Mouse (Mus musculus) liver, embryonic 15.5 days (tissue): ENCODE data around the gene Abcb8. TPM values are rescaled to one million over a fixed set of nuclear protein-coding genes. Genes with fewer than 3 reads are reported as not detected.

ENCODE experiments used
- ATAC-seq: fragments of 200-750 bp; cut with Nextera tagmentation; 2 replicates; pipeline ENCODE4 v1.8.0; 2017; ENCODE audit warnings: moderate number of reproducible peaks, mild to moderate bottlenecking, moderate library complexity; ENCODE audit not compliant: insufficient read depth
- H3K27ac ChIP-seq: fragments of 300-500 bp; sonication (generic); replicated peaks from 2 replicates; pipeline ENCODE4 v1.5.1; 2015; ENCODE audit warnings: mild to moderate bottlenecking, inconsistent platforms
- H3K27me3 ChIP-seq: fragments of 300-500 bp; sonication (generic); 2 replicates; pipeline ENCODE4 v1.6.1; 2015; ENCODE audit warnings: mild to moderate bottlenecking, inconsistent platforms
- H3K36me3 ChIP-seq: fragments of 300-500 bp; sonication (generic); replicated peaks from 2 replicates; pipeline ENCODE4 v1.6.1; 2015; ENCODE audit warnings: moderate library complexity, mild to moderate bottlenecking, inconsistent platforms
- H3K4me1 ChIP-seq: fragments of 300-500 bp; sonication (generic); replicated peaks from 2 replicates; pipeline ENCODE4 v1.6.1; 2015; ENCODE audit warnings: inconsistent platforms
- H3K4me2 ChIP-seq: fragments of 300-500 bp; sonication (generic); 2 replicates; pipeline ENCODE4 v1.6.1; 2015; ENCODE audit warnings: moderate library complexity, mild to moderate bottlenecking, inconsistent platforms
- H3K4me3 ChIP-seq: fragments of 300-500 bp; sonication (generic); replicated peaks from 2 replicates; pipeline ENCODE4 v1.5.1; 2015; ENCODE audit warnings: mild to moderate bottlenecking, inconsistent platforms
- H3K9ac ChIP-seq: fragments of 300-500 bp; sonication (generic); 2 replicates; pipeline ENCODE4 v1.6.1; 2015; ENCODE audit warnings: moderate library complexity, mild to moderate bottlenecking, inconsistent platforms
- H3K9me3 ChIP-seq: fragments of 300-500 bp; sonication (generic); replicated peaks from 2 replicates; pipeline ENCODE4 v1.6.1; 2016; ENCODE audit warnings: inconsistent platforms
- WGBS: fragments of 180-500 bp; shearing (Covaris S2); methylation state at CpG from one replicate; pipeline ENCODE4 v1.1.7; 2015; ENCODE audit warnings: mixed read lengths; ENCODE audit not compliant: insufficient replicate concordance; 5-methylcytosine and 5-hydroxymethylcytosine counted together
- polyA plus RNA-seq: library from polyadenylated mRNA; unstranded; fragments of >200 nt; fragmentation: Nextera tagmentation; extraction: Ambion mirVana; gene quantifications from 2 replicates; pipeline ENCODE4 v1.2.1, GENCODE M21; 2015

Abcb8 gene
- polyA plus RNA-seq, 1 experiment from 2014 or later: 25.6 TPM

DNA sequence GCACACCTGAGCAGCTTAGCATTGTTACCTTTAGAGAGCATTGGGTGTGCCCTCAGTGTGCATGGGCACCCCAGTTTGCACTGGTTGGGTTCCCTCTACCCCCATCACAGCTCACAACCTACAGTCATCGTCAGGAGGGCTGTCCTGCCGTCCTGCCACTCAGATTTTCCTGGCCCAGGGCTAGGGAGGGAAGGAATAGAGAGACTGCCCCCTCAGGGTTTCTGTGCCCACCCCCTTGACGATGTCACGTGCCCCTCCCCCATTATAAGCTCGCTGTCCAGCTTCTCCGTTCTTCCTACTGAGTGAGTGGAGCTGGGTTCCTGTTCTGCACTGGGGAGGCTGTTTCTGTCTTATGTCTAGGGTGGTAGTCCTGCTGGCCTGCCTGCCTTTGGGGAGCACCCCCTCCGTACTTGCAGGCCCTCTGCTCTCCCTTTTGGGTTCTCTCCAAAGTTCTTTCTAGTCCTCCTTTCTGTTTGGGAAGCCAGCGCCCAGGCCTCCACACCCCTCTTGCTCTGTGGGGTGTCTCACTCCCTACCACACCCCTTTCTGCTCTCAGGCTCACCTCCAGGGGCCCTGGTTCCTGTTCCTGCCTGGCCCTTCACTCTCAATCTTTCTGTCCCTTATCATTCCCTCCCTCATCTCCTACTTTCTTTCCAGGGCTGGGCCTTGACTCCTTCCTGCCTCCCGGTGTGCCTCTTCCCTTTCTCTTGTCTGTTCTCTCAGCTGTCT lies 33.3 kb downstream of the Abcb8 start:
- Histone ChIP-seq H3K27ac (no peak overlapping the region), H3K9me3 (no peaks in the 10 kb centered on the region), H3K4me3 (peak overlapping the region; percentile 73; the same call in 1 of the 2 replicates), H3K27me3 (peaks cover 16% of the 10 kb centered on the region), H3K4me2 (peak overlapping the region; percentile 93), H3K36me3 (peaks cover 23% of the 10 kb centered on the region), H3K4me1 (peaks cover 56% of the 10 kb centered on the region), H3K9ac (no peak overlapping the region)
- ATAC-seq: no peak
- 15% methylated on average over 9 of the region's 9 CpGs for WGBS

DNA sequence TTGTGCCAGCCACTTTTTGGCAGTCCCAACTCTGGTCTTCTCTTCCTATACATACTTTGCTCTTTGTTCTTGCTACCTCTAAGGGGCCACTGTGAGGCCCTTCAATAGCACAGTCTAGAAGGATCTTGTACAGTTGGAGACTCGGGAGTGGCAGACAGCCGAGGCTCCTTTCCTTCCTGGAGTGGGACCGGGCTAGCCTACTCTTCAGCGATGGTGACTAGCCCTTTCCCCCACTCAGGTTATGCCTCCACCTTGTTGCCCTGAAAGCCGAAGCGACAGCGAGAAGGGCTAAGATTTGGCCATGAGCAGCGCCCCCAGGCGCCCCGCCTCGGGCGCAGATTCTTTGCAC lies 33.8 kb downstream of the Abcb8 start:
- Histone ChIP-seq H3K27me3 (peaks cover 16% of the 10 kb centered on the region), H3K27ac (no peak overlapping the region), H3K9ac (no peak overlapping the region), H3K4me2 (peak overlapping the region; percentile 93; the same call in 1 of the 2 replicates), H3K4me3 (no peak overlapping the region), H3K4me1 (peaks cover 56% of the 10 kb centered on the region), H3K9me3 (no peaks in the 10 kb centered on the region), H3K36me3 (peaks cover 28% of the 10 kb centered on the region)
- no peak for ATAC-seq
- WGBS: 37% methylated on average over 12 of the region's 12 CpGs

DNA sequence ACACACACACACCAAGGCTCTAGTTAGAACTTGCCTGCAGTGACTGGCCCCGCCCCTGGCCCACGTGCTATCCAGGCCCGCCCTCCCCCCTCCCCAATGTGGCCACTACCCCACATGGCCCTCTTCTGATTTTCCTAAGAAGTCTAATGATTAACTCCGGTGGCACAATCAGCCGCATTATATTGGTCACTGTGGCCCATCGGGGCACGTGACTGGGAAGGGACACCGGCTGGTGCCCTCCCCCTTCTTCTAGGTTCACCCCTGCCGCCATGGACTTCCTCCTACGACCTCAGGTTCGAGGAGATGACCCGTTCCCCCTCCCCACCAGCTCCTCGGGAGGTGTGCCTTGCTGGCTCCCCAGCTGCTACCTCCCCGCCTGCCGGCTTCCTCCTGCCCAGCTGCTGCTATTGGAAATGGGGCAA lies 34.5 kb downstream of the Abcb8 start:
- no peak for ATAC-seq

DNA sequence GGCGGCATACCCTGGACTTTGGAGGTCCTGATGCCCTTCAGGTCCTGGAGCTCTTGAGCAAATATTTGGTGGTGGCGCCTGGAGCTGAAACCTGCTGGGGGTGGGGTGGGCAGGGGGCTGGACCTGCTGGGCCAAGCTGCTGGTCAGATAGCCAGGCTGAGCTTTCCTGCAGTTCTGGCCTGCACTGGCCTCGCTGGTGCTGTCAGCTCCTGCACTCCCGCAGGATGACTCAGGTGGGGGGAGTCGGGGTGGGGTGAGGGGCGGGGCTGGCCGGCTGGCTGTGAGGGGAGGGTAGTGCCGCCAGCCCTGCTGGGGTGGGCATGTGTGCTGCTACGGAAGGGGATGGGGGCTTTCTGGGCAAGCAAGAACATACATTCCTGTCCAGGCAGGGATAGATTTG lies 35.1 kb downstream of the Abcb8 start:
- peaks cover 48% of the 10 kb centered on the region for H3K4me1 ChIP-seq
- H3K27ac ChIP-seq: 0 out of 2 replicates have a peak overlapping the region, but pooled peaks have one; percentile 24
- no peaks in the 10 kb centered on the region for H3K9me3 ChIP-seq
- peaks cover 42% of the 10 kb centered on the region for H3K36me3 ChIP-seq
- no peak for ATAC-seq
- peak overlapping the region; percentile 39 for H3K4me3 ChIP-seq
- H3K4me2 ChIP-seq: peak overlapping the region; percentile 54
- no peak overlapping the region for H3K9ac ChIP-seq
- H3K27me3 ChIP-seq: peaks cover 16% of the 10 kb centered on the region
- WGBS: 31% methylated on average over 9 of the region's 9 CpGs

More for the DNA sequence above, 34.5 kb downstream of the Abcb8 start:
- 8% methylated on average over 15 of the region's 15 CpGs for WGBS
- Histone ChIP-seq H3K4me1 (peaks cover 50% of the 10 kb centered on the region), H3K4me2 (peak overlapping the region; percentile 54), H3K4me3 (peak overlapping the region; percentile 39), H3K9me3 (no peaks in the 10 kb centered on the region), H3K27me3 (peaks cover 16% of the 10 kb centered on the region), H3K9ac (peak overlapping the region; percentile 23; the same call in 1 of the 2 replicates), H3K27ac (0 out of 2 replicates have a peak overlapping the region, but pooled peaks have one; percentile 24), H3K36me3 (peaks cover 35% of the 10 kb centered on the region)

DNA sequence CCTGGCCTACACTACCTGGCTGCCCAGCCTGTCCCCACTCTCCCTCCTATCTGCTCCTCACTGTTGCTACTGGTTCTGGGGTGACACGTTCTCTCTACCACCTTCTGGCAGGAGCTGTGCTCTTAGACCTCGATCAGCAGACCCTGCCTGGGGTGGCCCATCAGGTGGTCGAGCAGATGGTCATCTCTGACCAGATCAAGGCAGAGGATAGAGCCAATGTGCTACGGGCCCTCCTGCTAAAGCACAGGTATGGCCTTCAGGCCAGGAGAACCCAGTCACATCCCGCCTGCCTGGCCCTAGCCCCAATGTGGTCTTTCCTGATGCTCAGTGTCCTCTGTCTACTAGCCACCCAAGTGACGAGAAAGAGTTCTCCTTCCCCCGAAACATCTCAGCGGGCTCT lies 40.5 kb downstream of the Abcb8 start:
- no peak overlapping the region for H3K4me3 ChIP-seq
- no peak overlapping the region for H3K4me2 ChIP-seq
- 0 out of 2 replicates have a peak, but pooled peaks cover under 1% of the 10 kb centered on the region for H3K4me1 ChIP-seq
- WGBS: 69% methylated on average over 8 of the region's 8 CpGs
- H3K9me3 ChIP-seq: no peaks in the 10 kb centered on the region
- H3K27ac ChIP-seq: no peak overlapping the region
- H3K36me3 ChIP-seq: peaks cover 82% of the 10 kb centered on the region
- no peaks in the 10 kb centered on the region for H3K27me3 ChIP-seq
- no peak for ATAC-seq
- no peak overlapping the region for H3K9ac ChIP-seq

DNA sequence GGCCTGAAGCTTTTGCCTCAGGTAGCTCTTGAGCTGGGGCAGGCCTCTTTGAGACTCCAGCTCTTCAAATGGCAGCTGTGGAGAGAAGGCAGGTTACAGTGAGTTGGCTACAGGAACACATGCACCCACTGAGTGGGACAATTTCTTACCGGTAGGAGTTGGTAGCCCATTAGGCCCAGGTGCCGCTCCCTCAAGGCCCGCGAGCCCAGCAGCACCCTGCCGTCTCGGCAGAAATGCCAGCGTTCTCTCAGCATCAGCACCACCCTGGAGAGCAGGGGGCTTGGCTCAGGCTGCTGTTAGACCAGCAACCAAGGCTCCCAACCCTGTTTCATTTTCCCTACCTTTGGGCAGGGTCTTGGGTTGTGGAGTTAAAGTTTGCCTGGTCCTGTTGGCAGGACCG lies 47.7 kb downstream of the Abcb8 start:
- H3K9ac ChIP-seq: no peak overlapping the region
- peaks cover 62% of the 10 kb centered on the region for H3K36me3 ChIP-seq
- ATAC-seq: no peak
- 87% methylated on average over 8 of the region's 8 CpGs for WGBS
- H3K27ac ChIP-seq: no peak overlapping the region
- no peaks in the 10 kb centered on the region for H3K27me3 ChIP-seq
- H3K9me3 ChIP-seq: no peaks in the 10 kb centered on the region
- H3K4me1 ChIP-seq: peaks cover 29% of the 10 kb centered on the region
- H3K4me3 ChIP-seq: no peak overlapping the region
- no peak overlapping the region for H3K4me2 ChIP-seq

DNA sequence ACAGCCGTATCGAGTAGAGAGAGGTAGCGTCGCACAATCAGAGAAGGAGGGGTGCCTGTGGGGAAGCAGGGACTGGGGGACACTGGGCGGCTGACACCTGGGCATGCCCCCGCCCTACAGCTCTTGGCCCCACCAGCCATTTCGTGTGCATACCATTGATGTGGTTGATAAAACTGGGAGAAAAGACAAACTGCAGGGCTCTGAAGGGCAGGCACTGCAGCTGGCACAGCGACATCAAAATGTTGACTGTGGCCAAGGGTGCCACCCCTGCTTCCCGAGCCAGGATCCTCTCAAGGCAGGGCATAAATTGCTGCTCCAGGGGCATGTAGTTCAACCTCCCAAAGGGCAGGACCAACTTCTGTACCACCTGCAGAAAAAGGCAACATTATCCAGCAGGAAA lies 48.6 kb downstream of the Abcb8 start:
- H3K27ac ChIP-seq: no peak overlapping the region
- peaks cover 57% of the 10 kb centered on the region for H3K36me3 ChIP-seq
- peaks cover 38% of the 10 kb centered on the region for H3K4me1 ChIP-seq
- no peak for ATAC-seq
- no peak overlapping the region for H3K4me2 ChIP-seq
- 76% methylated on average over 9 of the region's 9 CpGs for WGBS
- no peaks in the 10 kb centered on the region for H3K9me3 ChIP-seq
- no peak overlapping the region for H3K9ac ChIP-seq
- H3K4me3 ChIP-seq: no peak overlapping the region
- no peaks in the 10 kb centered on the region for H3K27me3 ChIP-seq

DNA sequence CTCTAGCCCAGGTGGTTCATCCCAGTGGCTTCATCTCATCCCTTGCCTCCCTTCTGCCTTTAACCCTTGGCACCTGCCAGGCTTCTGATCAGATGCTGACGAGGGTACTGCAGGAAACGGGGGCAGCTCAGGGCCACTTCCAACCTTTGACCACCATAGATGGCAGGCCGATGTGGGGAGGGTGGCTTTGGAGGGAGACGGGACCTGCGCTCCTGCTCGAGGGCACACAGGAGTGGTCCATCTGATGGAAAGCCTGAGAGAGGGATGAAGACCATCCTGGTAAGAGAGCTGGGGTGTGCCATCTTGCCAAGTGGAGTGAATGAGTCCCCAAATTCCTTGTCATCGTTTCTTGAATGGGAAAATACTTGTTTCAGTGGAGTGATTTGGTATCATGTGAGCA lies 49.7 kb downstream of the Abcb8 start:
- WGBS: 91% methylated on average over 7 of the region's 7 CpGs
- Histone ChIP-seq H3K36me3 (peaks cover 53% of the 10 kb centered on the region), H3K27ac (no peak overlapping the region)

DNA sequence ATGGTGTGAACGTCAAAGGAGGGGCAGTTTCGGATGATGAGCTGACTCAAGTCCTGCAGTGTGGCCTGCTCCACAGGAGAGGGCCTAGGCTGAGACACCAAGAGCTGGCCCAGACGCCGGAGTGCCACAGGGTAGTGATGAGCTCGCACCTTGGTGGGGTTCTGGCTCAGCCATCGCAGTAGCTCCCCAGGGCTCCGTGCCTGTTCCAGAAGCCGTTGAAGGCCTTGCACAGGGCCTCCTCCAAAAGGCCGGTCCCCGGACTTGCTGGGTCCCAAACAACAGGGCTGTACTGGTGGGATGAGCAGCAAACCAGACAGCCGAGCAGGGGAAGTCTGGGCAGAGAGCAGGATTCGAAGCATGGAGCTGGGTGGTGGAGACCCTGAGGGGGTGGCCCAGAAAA lies 50.5 kb downstream of the Abcb8 start:
- Histone ChIP-seq H3K36me3 (peaks cover 48% of the 10 kb centered on the region), H3K27ac (no peak overlapping the region), H3K4me1 (peaks cover 49% of the 10 kb centered on the region), H3K9me3 (no peaks in the 10 kb centered on the region), H3K27me3 (no peaks in the 10 kb centered on the region), H3K4me2 (peak overlapping the region; percentile 97), H3K9ac (peak overlapping the region; percentile 93), H3K4me3 (peak overlapping the region; percentile 97)
- whole genome bisulfite sequencing: 81% methylated on average over 12 of the region's 12 CpGs
- no peak for ATAC-seq

More for the DNA sequence above, 49.7 kb downstream of the Abcb8 start:
- H3K27me3 ChIP-seq: no peaks in the 10 kb centered on the region
- peaks cover 49% of the 10 kb centered on the region for H3K4me1 ChIP-seq
- ATAC-seq: no peak
- no peaks in the 10 kb centered on the region for H3K9me3 ChIP-seq
- H3K4me2 ChIP-seq: no peak overlapping the region
- no peak overlapping the region for H3K4me3 ChIP-seq
- no peak overlapping the region for H3K9ac ChIP-seq

DNA sequence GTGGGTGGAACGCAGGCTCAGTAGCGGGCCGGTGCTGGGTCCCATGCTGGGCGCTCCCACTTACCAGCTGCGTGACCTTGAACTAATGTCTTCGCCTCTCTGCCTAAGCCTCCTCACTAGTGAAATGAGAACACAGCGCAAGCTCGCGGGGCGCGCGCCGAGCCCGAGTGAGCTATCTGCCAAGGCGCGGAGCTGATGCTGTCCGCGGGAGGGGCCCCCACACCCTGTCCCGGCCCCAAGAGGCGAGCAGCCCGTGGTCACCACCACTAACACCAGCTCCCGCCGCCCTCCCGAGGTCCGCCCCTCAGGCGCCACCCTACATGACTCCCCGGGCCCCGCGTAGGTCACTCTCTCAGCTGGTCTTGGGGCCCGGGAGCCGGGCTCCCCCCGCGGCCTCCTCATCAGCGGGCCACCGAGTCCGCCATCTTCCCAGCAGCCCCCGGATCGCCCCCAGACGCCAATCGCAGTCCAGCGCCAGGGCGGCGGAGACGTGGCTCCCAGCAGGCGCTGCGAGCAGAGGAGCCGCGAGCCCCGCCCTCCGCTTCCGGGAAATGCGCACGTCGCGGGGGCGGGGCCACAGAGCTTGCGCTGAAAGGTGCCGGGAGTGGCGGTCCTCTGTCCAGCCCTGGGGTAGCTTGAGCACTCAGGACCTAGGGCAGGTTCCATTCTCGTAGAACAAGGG lies 51.4 kb downstream of the Abcb8 start, which contains the start of gene Fastk:
Gene Fastk (minus strand): TSS at position 542 of the 682 bp plus-strand sequence.
- H3K27me3 ChIP-seq: no peaks in the 10 kb centered on the region
- peaks cover 39% of the 10 kb centered on the region for H3K36me3 ChIP-seq
- peak within 1 kb of the TSS; percentile 97 for H3K4me2 ChIP-seq
- H3K4me3 ChIP-seq: peak within 1 kb of the TSS; percentile 97
- peak within 1 kb of the TSS; percentile 93 for H3K9ac ChIP-seq
- peak; percentile 81 for ATAC-seq
- H3K4me1 ChIP-seq: peaks cover 49% of the 10 kb centered on the region
- H3K27ac ChIP-seq: peak within 1 kb of the TSS; percentile 89
- no peaks in the 10 kb centered on the region for H3K9me3 ChIP-seq
- WGBS: under 1% methylated on average over 60 of the region's 60 CpGs

DNA sequence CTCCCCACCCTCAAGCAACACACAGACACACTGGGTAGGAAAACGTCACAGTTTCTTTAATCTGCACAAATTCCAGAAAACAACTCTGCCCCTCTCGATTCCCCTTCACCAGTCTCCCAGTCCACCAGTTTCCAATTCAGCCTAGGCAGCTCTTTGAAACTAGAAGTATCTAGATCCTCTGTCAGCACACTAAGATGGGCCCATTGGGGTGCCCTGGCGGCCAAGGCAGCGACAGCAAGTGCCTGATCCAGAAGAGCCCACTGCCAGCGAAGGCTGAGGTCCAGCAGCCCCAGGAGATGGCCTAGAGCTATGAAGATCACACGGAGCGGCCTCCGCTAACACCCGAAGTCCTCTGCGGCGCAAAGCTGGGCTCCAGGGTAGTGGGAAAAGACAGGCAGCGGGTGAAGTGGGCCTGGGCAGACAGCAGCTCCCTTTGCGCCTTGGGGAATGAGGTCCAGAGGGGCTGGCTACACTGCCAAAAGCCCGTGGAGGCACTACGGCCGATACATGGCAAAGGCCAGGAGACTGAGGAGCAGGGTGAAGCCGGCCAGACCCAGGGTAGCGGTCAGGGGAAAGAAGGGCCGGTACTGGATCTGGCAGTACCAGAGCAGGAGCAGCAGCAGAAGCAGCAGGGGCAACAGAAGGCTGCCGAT lies 52.1 kb downstream of the Abcb8 start:
- Histone ChIP-seq H3K4me1 (peaks cover 51% of the 10 kb centered on the region), H3K27ac (peak overlapping the region; percentile 89), H3K4me2 (peak overlapping the region; percentile 97), H3K27me3 (no peaks in the 10 kb centered on the region), H3K36me3 (peaks cover 32% of the 10 kb centered on the region), H3K9ac (peak overlapping the region; percentile 93), H3K4me3 (peak overlapping the region; percentile 97), H3K9me3 (no peaks in the 10 kb centered on the region)
- WGBS: 59% methylated on average over 20 of the region's 20 CpGs
- ATAC-seq: no peak
